Mouse (Mus musculus): Measurements from ENCODE around the gene 1810046K07Rik.

The 1810046K07Rik gene

GRCm38 (mm10) chr9:51328731-51329130, at the start of gene 1810046K07Rik:
Gene 1810046K07Rik, minus strand, starts transcription at chr9:51328917.
- in situ Hi-C loops (cut with MboI, MseI) = no loop called here

DNA sequence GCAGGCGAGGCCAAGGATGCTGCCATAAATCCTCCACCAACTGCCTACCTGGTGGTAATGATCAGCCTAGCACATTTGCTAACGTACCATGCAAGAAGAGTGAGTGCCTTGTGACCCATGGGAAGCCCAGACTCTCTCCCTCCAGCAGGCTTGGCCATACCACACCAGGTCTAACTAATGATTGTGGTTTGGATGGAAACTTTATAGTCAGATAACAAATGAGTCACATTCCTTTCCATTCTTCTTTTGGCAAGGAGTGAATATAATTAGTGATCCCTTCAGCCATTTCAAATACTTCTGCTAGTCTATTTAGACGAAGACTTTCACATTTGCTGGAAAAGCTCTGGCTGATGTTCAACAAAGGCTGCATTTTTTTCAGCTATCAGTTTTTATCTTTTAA, 40.8 kb upstream of the 1810046K07Rik start:
- in situ Hi-C loops (cut with MboI, MseI) = no loop called here

GRCm38 (mm10) chr9:51367124-51367523, 38.4 kb upstream of the 1810046K07Rik start:
- in situ Hi-C loops (cut with MboI, MseI) = no loop called here

GRCm38 (mm10) chr9:51364059-51364458, 35.3 kb upstream of the 1810046K07Rik start:
- in situ Hi-C loops (cut with MboI, MseI) = no loop called here

DNA sequence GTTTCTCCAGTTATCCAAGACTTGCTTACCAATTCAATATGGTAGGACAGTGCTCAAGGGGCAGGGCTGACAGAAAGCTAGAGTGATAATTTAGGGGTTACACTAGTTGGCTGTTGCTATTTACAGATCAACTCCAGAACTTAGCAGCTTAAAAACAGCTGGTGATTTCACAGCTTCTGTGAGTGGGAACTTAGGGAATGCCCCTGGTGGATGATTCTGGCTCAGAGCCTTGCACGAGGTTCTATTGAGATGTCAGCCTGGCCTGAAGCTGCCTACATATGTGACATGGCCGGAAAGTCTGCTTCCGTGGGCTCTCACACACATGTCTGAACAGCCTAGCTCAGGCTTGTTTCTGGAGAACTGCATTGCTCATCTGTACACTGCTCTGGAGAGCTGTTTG, 24.8 kb upstream of the 1810046K07Rik start:
- in situ Hi-C loops (cut with MboI, MseI) = loop anchor here (10.0 kb wide), 1 partner anchor 1691 kb away; no protein-coding TSS in a partner anchor

- in situ Hi-C loops (cut with MboI, MseI) = loop anchor here (10.0 kb wide), 1 partner anchor 1692 kb away; no protein-coding TSS in a partner anchor
Measured at GRCm38 (mm10) chr9:51352896-51353295, 24.2 kb upstream of the 1810046K07Rik start.

DNA sequence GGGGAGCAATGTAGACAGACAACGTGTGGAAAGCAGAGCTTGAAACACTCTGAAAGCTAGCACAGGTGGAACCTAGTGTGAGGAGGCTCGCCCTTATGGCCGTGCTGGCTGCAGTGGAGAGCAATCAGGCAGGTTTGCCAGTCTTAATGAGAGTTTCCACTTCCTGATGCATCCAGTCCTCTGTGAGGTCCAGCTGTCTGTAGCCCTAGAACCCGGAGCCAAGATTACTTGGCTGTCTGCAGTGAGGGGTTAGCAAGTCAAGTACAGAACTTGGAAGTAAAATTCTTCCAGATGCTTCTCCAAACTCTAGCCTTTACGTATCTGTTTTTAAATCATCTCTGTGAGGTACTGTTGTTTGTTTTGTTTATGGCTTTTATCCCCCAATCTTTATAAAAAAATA, 20.7 kb upstream of the 1810046K07Rik start:
- in situ Hi-C loops (cut with MboI, MseI) = no loop called here

- in situ Hi-C loops (cut with MboI, MseI) = no loop called here
Measured at GRCm38 (mm10) chr9:51345768-51346167, 17.1 kb upstream of the 1810046K07Rik start.

- in situ Hi-C loops (cut with MboI, MseI) = loop anchor here (10.0 kb wide), 1 partner anchor 569 kb away; no protein-coding TSS in a partner anchor
Measured at GRCm38 (mm10) chr9:51335294-51336010, 6.7 kb upstream of the 1810046K07Rik start.

DNA sequence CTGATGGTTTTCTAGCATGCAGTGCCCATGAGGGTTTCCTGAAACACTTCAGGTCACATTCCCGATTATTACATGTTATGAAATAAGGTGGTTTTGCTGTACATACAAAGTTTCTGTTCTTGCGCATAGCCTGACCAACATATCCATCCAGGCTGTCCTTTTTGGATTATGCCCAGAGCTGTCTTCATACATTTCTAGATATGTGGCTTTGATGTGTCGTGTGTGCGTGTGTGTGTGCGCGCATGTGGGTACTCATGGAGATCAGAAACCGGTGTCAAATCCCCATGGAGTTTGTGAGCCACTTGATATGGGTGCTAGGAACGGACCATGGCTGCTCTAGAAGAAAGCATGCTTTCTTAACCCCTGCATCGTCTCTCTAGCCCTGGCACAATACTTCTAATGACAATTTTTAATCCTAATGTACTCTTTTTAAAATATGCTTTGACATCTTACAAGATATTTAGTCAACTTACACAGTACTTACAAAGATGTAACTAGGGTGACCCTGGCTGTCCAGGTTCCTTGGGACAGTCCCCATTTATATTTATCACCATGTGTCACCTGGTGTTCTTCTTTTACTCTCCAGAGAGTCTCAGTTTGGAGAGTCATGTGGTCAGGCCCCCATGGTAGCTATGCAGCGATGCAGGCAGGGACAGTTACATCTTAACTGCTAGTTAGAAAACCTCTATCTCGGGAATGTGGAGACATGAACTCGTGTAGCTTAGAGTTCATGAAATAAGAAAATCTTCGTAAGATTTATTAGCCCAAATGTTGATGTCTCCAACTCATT, 2.9 kb upstream of the 1810046K07Rik start:
- in situ Hi-C loops (cut with MboI, MseI) = loop anchor here (10.0 kb wide), 1 partner anchor 573 kb away; no protein-coding TSS in a partner anchor

GRCm38 (mm10) chr9:51327555-51327903, 1.2 kb downstream of the 1810046K07Rik start:
- in situ Hi-C loops (cut with MboI, MseI) = no loop called here

GRCm38 (mm10) chr9:51326619-51327554, 1.8 kb downstream of the 1810046K07Rik start:
- in situ Hi-C loops (cut with MboI, MseI) = no loop called here

DNA sequence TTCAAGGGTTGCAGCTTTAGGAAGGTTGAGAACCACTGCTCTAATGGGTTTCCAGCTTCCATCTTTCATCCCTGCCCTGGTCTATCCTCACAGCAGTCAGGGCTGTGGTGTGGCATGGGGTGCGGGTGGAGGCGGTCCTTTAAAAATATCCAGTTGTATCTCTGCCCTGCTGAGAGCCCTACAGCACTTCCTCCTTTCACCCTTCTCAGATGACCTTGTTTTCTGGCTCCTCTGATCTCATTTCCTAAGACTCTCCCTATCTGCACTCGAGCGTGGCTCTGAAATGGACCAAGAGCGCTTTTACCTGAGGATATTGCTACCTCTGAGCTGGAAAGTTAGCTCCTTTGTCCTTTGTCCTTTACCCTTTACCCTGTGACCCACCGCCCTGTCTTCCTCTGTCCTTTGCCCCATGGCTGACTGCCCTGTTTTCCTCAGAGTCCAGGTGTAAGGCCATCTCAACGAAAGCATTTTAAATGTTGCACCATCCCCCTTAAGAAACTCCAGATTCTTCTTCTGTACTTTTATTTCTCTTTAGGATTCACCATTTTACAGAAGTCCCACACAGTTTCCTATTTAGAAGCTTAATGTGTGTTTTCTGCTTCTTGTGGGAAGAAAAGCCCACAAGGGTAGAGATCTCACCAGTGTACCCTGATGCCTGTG, 4.2 kb downstream of the 1810046K07Rik start:
- in situ Hi-C loops (cut with MboI, MseI) = no loop called here

- in situ Hi-C loops (cut with MboI, MseI) = no loop called here
Measured at GRCm38 (mm10) chr9:51320096-51320495, 8.6 kb downstream of the 1810046K07Rik start.

DNA sequence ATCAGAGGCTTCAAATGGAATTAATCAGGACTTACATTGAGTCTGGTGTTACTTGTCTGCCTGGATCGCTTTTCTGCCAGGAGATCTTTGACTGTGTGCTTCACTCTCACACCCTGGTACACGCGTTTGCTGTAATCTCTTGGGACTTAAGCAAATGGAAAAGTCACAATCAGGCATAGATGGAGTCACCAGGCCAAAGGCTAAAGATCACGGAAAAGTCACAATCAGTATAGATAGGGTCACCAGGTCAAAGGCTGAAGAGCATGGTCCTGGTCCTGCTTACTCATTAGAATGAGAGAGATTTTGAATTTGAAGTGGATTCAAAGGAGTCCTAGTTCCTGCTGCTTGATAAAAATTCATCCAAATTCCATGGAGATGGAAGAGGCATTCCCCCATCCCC, 10.5 kb downstream of the 1810046K07Rik start:
- in situ Hi-C loops (cut with MboI, MseI) = no loop called here

- in situ Hi-C loops (cut with MboI, MseI) = no loop called here
Measured at GRCm38 (mm10) chr9:51317322-51317721, 11.4 kb downstream of the 1810046K07Rik start.

DNA sequence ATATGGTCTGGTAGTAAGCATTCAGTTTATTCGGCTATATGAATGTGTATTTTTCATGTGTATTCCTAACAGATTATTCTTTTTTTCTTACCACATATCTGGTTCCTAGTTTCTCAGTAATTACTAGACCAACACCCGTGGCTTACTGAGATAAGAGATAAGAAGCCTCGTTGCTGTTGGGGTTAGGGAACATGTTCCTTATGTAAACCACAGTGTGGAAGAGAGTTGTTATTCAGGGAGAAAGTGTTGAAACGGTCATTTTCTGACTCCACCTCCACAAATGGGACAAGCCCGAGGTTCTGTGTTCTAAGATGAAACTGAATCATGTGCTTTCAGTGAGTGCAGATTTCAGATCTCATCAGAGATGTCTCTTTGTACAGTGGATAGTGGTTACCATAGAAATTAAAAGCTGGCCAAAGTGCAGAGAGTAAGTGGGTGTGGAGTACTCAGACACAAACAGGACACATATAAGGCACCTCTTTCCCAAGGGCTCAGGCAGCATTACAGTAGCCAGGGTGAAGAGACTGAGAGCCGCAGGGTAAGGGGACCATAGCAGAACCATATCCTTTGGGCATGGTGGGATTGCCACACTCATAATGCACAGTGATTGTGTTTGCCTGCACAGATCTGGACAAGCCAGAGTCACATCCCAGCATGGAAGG, 13.2 kb downstream of the 1810046K07Rik start:
- in situ Hi-C loops (cut with MboI, MseI) = no loop called here

DNA sequence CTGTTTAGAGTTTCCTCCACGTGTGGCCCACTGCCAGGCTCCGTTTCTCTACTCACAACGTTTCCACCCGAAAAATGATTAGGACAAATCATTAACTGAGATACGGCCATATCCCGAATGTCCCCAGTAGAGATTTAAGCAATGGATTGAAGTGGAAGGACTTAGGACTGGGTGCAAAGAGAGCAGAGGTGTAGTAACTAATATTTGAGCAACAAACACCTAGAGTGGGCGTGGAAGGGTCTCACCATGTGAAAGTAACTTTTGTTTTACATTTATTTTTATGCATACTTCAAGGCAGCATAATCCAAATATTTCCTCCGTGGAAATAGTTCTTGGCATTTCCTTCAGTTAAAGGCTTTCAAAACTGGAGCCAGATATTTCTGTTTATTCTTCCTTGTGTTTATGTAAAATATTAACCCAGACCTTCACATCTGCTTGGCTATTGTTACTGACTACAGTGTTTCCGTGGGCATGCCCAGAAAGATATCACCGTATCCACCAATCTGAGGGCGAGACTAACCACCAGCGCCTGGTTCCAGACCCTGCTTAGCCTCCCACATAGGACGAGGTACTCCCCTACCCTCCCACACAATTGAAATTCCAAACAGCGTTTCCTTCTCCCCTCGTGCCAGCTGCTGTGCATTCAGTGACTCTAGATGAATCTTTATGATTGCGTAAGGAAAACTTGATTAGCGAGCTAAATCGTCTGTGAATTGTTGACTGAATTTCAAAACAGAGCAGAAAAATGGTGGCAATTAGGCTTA, 16.0 kb downstream of the 1810046K07Rik start:
- in situ Hi-C loops (cut with MboI, MseI) = no loop called here

DNA sequence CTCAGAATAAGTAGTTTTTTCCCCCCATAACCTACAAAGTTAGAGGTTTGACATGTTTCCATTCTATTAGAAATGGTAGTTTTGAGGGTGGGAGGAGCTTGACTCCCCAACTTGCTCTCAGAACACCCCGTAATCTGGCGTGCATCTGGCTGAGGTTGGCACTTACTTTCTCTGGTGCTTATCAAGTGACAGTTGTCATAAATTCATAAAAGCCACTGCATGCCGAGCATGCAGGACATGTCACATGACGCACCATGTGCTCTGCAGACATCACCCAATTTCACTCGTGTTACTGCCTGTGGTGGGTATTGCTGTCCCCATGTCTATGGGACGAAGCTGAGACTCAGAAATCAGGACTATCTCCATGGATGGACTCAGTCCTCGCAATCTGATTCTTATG, 18.2 kb downstream of the 1810046K07Rik start:
- in situ Hi-C loops (cut with MboI, MseI) = no loop called here

GRCm38 (mm10) chr9:51306351-51306750, 22.4 kb downstream of the 1810046K07Rik start:
- in situ Hi-C loops (cut with MboI, MseI) = no loop called here

Measured in T-helper 2 cell (primary cell).